Mouse (Mus musculus) CH12F3 (cell line): ENCODE measurements around the gene Ptk6.

Source experiments
- in situ Hi-C: fragments of 300-500 bp; cut with MboI; formaldehyde crosslinking; loops from 2 replicates; pipeline ENCODE4 v1.14.3; 2020; ENCODE audit warnings: low sequenced_read_pairs

The Ptk6 gene

GRCm38 (mm10) chr2:181202422-181202821 is at the start of gene Ptk6:
Ptk6 (minus strand) TSS chr2:181202789.
- in situ Hi-C loops = no loop called here

DNA sequence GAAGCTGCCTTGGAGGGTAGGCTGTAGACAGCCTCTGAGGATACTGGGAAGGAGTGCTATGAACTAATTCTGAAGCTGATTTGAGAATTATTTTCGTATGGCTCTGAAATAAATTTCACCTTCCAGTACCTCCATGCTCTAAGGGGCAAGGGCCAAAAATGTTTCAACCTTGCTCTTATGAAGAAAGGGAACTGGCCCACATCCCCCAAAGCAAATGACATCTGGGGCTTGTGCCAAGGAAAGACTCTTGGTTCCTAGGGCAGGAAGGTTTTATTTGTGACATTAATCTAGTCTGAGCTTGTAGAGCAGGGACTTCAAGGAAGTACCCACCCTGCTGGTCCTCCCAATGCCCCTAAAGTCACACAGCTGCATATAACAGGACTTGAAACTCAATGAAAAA is 49.3 kb upstream of the Ptk6 start:
- in situ Hi-C loops = no loop called here

DNA sequence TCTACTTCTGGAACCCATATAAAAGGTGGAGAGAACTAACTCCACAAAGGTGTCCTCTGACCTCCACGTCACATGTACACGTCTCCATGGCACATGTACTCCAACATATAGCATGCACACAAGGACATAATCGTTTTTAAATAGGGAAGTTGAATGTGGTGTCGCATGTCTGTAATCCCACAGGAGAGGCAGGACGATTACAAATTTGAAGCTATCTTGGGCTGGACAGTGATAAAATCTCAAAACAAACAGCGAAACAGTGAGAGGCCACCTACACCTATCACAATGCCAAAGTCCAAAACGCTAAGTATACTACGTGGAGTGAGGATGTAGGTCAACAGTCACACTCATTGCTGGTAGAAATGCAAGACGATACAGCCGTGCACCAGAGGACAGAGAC is 46.6 kb upstream of the Ptk6 start:
- in situ Hi-C loops = no loop called here

DNA sequence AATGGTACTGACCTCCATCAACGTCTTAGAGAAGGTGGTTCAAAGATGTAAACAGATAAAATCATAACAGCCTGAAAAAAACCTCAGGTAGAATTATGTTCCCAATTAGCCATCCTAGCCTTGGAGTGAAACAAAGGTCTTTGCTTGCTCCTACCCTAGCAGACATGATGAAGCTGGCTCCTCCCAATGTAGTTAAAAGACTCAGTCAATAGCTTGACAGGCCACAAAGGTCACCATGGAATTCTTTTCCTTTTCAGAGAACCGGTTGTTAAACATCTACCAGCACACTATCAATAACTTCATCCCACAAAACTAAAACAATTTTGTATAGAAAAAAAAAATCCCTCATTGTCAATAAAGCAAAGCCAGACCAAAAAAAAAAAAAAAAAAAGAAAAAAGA is 42.4 kb upstream of the Ptk6 start:
- in situ Hi-C loops = no loop called here

GRCm38 (mm10) chr2:181243706-181244394 is 41.3 kb upstream of the Ptk6 start:
- in situ Hi-C loops = no loop called here

DNA sequence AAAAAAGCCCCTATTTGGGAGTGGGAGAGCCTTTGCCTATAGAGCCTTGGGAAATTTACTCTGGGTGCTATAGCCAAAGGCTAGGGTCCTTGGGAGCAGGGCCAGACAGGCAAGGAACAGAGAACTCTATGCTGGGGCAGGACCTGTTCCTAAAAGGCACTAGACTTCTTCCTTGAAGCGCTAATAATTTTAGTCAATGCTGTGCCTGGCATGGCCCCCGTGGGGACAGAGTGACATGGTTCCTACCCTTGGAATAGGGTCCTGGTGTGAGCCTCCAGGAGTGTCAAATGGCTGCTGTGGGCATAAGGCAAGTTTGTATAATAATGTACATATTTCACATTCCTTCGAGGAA is 39.7 kb upstream of the Ptk6 start:
- in situ Hi-C loops = no loop called here

- in situ Hi-C loops = no loop called here
Measured at GRCm38 (mm10) chr2:181241602-181242313, 39.2 kb upstream of the Ptk6 start, which contains the start of gene Helz2. Helz2 (minus strand) TSS chr2:181242027.

DNA sequence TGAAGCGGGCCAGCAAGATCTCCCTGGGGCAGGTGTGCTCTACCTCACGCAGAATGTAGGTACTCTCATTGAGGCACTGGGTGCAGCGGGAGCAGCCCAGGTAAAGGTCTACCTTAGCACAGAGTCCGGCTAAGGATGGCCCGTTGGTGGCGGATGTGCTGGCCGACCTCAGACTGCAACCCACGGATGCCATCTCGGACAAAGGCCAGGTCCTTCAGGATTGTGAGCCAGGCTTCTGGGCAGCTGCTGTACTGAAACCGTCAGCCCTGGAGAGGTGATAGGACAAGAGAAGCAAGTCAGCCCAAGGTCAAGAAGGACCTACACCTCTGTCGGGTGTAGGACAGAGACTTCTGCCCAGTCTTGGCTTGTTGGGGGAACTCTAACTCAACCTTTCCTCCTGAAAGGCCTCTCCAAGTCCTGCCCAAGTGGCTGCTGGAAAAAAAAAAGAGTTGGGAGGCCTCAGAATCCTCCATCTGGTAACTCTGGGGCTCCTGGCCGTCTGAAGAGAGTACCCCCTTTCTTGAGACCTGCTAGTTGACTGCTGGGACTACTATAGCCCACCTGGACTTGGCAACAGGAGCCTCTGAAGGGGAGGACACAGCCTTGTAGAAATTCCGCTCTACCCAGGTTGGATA is 38.3 kb upstream of the Ptk6 start:
- in situ Hi-C loops = no loop called here

GRCm38 (mm10) chr2:181239261-181239660 is 36.7 kb upstream of the Ptk6 start:
- in situ Hi-C loops = no loop called here

GRCm38 (mm10) chr2:181238861-181239260 is 36.3 kb upstream of the Ptk6 start:
- in situ Hi-C loops = no loop called here

DNA sequence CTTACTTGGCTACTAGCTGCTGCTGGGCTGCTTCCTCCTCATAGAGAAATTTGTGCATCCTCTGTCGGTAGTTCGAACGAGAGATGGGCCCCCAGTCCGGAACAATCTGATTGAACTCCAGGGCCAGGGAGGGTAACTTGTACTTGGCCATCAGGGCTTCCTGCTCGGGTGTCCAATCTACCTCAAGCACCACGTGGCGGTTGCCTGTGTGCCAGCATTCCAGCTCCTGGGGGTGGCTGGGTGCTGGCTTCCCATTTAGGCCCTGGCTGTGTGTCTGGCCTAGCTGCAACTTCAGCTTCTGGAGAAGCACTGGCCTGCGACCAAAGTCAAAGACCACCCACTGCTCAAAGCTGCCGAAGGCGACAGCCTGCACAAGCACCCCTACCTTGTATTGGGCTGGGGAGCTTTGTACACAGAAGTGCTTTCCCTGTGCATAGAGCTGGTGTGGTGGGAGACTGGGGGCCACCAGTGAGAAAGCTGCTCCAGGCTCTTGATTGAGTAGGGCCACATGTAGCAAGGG is 35.6 kb upstream of the Ptk6 start:
- in situ Hi-C loops = no loop called here

- in situ Hi-C loops = no loop called here
Measured at GRCm38 (mm10) chr2:181237251-181238014, 34.8 kb upstream of the Ptk6 start.

GRCm38 (mm10) chr2:181235681-181236566 is 33.3 kb upstream of the Ptk6 start:
- in situ Hi-C loops = no loop called here

DNA sequence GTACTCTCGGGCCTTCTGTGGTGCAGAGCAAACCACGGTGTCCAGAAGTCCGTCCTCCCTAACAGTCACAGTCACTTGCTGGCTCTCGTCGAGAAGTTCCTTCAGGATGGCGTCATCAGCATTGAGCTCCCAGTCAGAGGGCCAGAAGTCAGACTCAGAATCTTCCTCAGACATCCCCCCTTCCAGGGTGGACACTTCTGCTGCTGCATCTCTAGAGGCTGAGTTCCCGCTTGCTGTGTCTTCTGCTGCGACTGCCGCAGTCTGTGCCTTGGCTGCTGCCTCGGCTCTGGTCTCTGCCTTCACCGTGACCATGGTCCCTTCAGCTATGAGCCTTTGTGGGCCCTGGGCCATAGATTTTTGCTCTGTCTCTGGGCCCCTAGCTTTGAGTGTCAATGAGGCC is 32.1 kb upstream of the Ptk6 start:
- in situ Hi-C loops = no loop called here

GRCm38 (mm10) chr2:181233443-181233842 is 30.9 kb upstream of the Ptk6 start:
- in situ Hi-C loops = no loop called here

DNA sequence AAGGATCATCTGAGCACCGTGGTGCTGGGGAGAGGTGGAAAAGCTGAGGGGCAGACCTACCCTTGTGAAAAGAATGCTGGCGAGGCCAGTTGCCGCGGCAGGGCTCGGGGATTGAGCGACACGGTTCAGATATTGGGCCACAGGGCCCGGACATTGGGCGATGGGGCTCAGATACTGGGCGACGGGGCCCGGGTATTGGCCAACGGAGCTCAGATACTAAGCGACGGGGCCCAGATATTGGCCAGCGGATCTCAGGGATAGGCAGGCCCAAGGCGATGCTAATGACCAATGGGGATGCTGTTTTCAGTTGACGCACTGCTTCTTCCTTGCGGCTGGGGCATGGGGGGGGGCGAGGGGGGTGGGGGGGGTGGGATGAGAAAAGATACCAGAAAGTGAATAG is 28.6 kb upstream of the Ptk6 start:
- in situ Hi-C loops = no loop called here

- in situ Hi-C loops = no loop called here
Measured at GRCm38 (mm10) chr2:181228335-181228734, 25.7 kb upstream of the Ptk6 start.

- in situ Hi-C loops = no loop called here
Measured at GRCm38 (mm10) chr2:181227122-181227521, 24.5 kb upstream of the Ptk6 start.

GRCm38 (mm10) chr2:181224994-181225393 is 22.4 kb upstream of the Ptk6 start:
- in situ Hi-C loops = no loop called here

GRCm38 (mm10) chr2:181220361-181220760 is 17.8 kb upstream of the Ptk6 start:
- in situ Hi-C loops = no loop called here
